Mouse (Mus musculus): ENCODE measurements around the gene Olfr640. TPM values are rescaled to one million over a fixed set of nuclear protein-coding genes. Genes with fewer than 3 reads are reported as not detected.

Olfr640 gene
- polyA plus RNA-seq, 1 experiment from 2014 or later = not detected

DNA sequence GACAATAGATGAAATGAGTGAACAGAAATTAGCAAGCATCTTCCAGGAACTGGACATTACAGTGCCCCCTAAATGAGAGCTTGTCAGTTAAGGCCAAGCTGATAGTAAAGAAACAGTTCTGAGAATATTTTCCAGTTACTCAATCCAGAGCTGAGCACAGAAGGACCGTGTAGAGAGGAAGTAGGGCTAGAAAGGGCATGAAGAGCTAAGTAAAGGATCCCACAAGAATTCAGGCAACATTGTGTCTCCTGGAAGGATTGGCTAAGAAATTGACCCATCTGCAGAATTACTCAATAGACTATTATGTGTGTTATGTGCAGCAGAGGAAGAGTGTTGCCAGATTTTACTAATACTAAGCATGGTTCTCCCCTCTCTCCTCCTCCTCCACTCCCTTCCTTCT lies 53.6 kb downstream of the Olfr640 start:
- Histone ChIP-seq H3K9ac (no peak overlapping the region), H3K27ac (no peak overlapping the region), H3K27me3 (replicated peaks) (no peaks in the 10 kb centered on the region), H3K9me3 (replicated peaks) (no peaks in the 10 kb centered on the region), H3K4me1 (no peaks in the 10 kb centered on the region), H3K4me2 (no peak overlapping the region), H3K4me3 (no peak overlapping the region), H3K36me3 (no peaks in the 10 kb centered on the region)
- WGBS (ENCODE audit: insufficient replicate concordance) = 26% methylated on average over 1 of the region's 1 CpGs
- ATAC-seq = no peak

- Histone ChIP-seq H3K36me3 (no peaks in the 10 kb centered on the region), H3K9ac (no peak within 1 kb of the TSS), H3K27me3 (replicated peaks) (no peaks in the 10 kb centered on the region), H3K9me3 (replicated peaks) (no peaks in the 10 kb centered on the region), H3K4me3 (no peak within 1 kb of the TSS), H3K27ac (no peak within 1 kb of the TSS), H3K4me1 (no peaks in the 10 kb centered on the region), H3K4me2 (no peak within 1 kb of the TSS)
- ATAC-seq = no peak
- WGBS (ENCODE audit: insufficient replicate concordance) = 69% methylated on average over 1 of the region's 1 CpGs
Measured at GRCm38 (mm10) chr7:103970852-103971251, 54.5 kb downstream of the Olfr640 start, which contains the start of gene Olfr635. Gene Olfr635, plus strand, starts transcription at chr7:103971152.

Other genes starting within 250 kb of the Olfr640 start
- not detected in 2 replicates for gene Olfr68, start 245.9 kb downstream of the Olfr640 start, polyA plus RNA-seq (2016; fragmentation: Nextera tagmentation; extraction: Ambion mirVana)
- gene Olfr67, start 233.8 kb downstream of the Olfr640 start, polyA plus RNA-seq (2016; fragmentation: Nextera tagmentation; extraction: Ambion mirVana) = not detected in 2 replicates
- 37,996 and 38,837 TPM in 2 replicates for gene Hbb-bt, start 211.6 kb downstream of the Olfr640 start, polyA plus RNA-seq (2016; fragmentation: Nextera tagmentation; extraction: Ambion mirVana)
- 70,723 and 73,152 TPM in 2 replicates for gene Hbb-bs, start 197.5 kb downstream of the Olfr640 start, polyA plus RNA-seq (2016; fragmentation: Nextera tagmentation; extraction: Ambion mirVana)
- 0.72 and 1.2 TPM in 2 replicates for gene Hbb-bh2, start 185.1 kb downstream of the Olfr640 start, polyA plus RNA-seq (2016; fragmentation: Nextera tagmentation; extraction: Ambion mirVana)
- gene Hbb-bh1, start 182.4 kb downstream of the Olfr640 start, polyA plus RNA-seq (2016; fragmentation: Nextera tagmentation; extraction: Ambion mirVana) = 1,392 and 1,481 TPM in 2 replicates
- 9,927 and 10,875 TPM in 2 replicates for gene Hbb-y, start 172.4 kb downstream of the Olfr640 start, polyA plus RNA-seq (2016; fragmentation: Nextera tagmentation; extraction: Ambion mirVana)
- not detected in 2 replicates for gene Olfr66, start 139.3 kb downstream of the Olfr640 start, polyA plus RNA-seq (2016; fragmentation: Nextera tagmentation; extraction: Ambion mirVana)
- gene Olfr64, start 131.1 kb downstream of the Olfr640 start, polyA plus RNA-seq (2016; fragmentation: Nextera tagmentation; extraction: Ambion mirVana) = not detected in 2 replicates
- gene Olfr65, start 122.1 kb downstream of the Olfr640 start, polyA plus RNA-seq (2016; fragmentation: Nextera tagmentation; extraction: Ambion mirVana) = not detected in 2 replicates
- 0.30 TPM in 1 of 2 replicates, not detected in the other for gene Olfr631, start 96.7 kb downstream of the Olfr640 start, polyA plus RNA-seq (2016; fragmentation: Nextera tagmentation; extraction: Ambion mirVana)
- gene Olfr632, start 91.2 kb downstream of the Olfr640 start, polyA plus RNA-seq (2016; fragmentation: Nextera tagmentation; extraction: Ambion mirVana) = 0.17 and 0.35 TPM in 2 replicates
- 0.08 TPM in 1 of 2 replicates, not detected in the other for gene Olfr633, start 81.1 kb downstream of the Olfr640 start, polyA plus RNA-seq (2016; fragmentation: Nextera tagmentation; extraction: Ambion mirVana)
- not detected in 2 replicates for gene Olfr635, start 54.4 kb downstream of the Olfr640 start, polyA plus RNA-seq (2016; fragmentation: Nextera tagmentation; extraction: Ambion mirVana)
- gene Olfr638, start 26.8 kb downstream of the Olfr640 start, polyA plus RNA-seq (2016; fragmentation: Nextera tagmentation; extraction: Ambion mirVana) = not detected in 2 replicates
- not detected in 2 replicates for gene Olfr639, start 8.3 kb downstream of the Olfr640 start, polyA plus RNA-seq (2016; fragmentation: Nextera tagmentation; extraction: Ambion mirVana)
- not detected in 2 replicates for gene Olfr641, start 9.9 kb upstream of the Olfr640 start, polyA plus RNA-seq (2016; fragmentation: Nextera tagmentation; extraction: Ambion mirVana)
- gene Olfr642, start 27.1 kb upstream of the Olfr640 start, polyA plus RNA-seq (2016; fragmentation: Nextera tagmentation; extraction: Ambion mirVana) = not detected in 2 replicates
- not detected in 2 replicates for gene 4930516K23Rik, start 35.9 kb upstream of the Olfr640 start, polyA plus RNA-seq (2016; fragmentation: Nextera tagmentation; extraction: Ambion mirVana)
- gene Olfr644, start 46.3 kb upstream of the Olfr640 start, polyA plus RNA-seq (2016; fragmentation: Nextera tagmentation; extraction: Ambion mirVana) = not detected in 2 replicates
- not detected in 2 replicates for gene Olfr645, start 59.9 kb upstream of the Olfr640 start, polyA plus RNA-seq (2016; fragmentation: Nextera tagmentation; extraction: Ambion mirVana)
- gene Olfr646, start 79.3 kb upstream of the Olfr640 start, polyA plus RNA-seq (2016; fragmentation: Nextera tagmentation; extraction: Ambion mirVana) = not detected in 2 replicates
- gene Ubqln5, start 104.3 kb upstream of the Olfr640 start, polyA plus RNA-seq (2016; fragmentation: Nextera tagmentation; extraction: Ambion mirVana) = not detected in 2 replicates
- not detected in 2 replicates for gene Olfr643, start 111.8 kb upstream of the Olfr640 start, polyA plus RNA-seq (2016; fragmentation: Nextera tagmentation; extraction: Ambion mirVana)
- not detected in 2 replicates for gene Ubqln3, start 117.7 kb upstream of the Olfr640 start, polyA plus RNA-seq (2016; fragmentation: Nextera tagmentation; extraction: Ambion mirVana)
- gene Ubqlnl, start 125.0 kb upstream of the Olfr640 start, polyA plus RNA-seq (2016; fragmentation: Nextera tagmentation; extraction: Ambion mirVana) = not detected in 2 replicates
- not detected in 2 replicates for gene Olfm5, start 139.3 kb upstream of the Olfr640 start, polyA plus RNA-seq (2016; fragmentation: Nextera tagmentation; extraction: Ambion mirVana)
- 0.05 and 0.11 TPM in 2 replicates for gene Olfr648, start 157.8 kb upstream of the Olfr640 start, polyA plus RNA-seq (2016; fragmentation: Nextera tagmentation; extraction: Ambion mirVana)
- gene Olfr649, start 170.4 kb upstream of the Olfr640 start, polyA plus RNA-seq (2016; fragmentation: Nextera tagmentation; extraction: Ambion mirVana) = not detected in 2 replicates
- 1.6 and 1.7 TPM in 2 replicates for gene Trim6, start 193.2 kb upstream of the Olfr640 start, polyA plus RNA-seq (2016; fragmentation: Nextera tagmentation; extraction: Ambion mirVana)
- gene Trim34a, start 218.9 kb upstream of the Olfr640 start, polyA plus RNA-seq (2016; fragmentation: Nextera tagmentation; extraction: Ambion mirVana) = 1.2 and 1.7 TPM in 2 replicates

Data from liver, embryonic 12.5 days (tissue).